Mouse (Mus musculus): ENCODE measurements around the gene Ghdc. TPM values are rescaled to one million over a fixed set of nuclear protein-coding genes. Genes with fewer than 3 reads are reported as not detected.

Ghdc gene
- total and polyA plus RNA-seq, 3 experiments, result 5.7 to 9.2 TPM; not detected in 1

- Histone ChIP-seq H3K27ac (ENCODE audit: control insufficient read depth, low read depth, low read length) (no peak overlapping the region), H3K9me3 (replicated peaks; ENCODE audit: insufficient read depth, low read length) (no peaks in the 10 kb centered on the region), H3K4me3 (ENCODE audit: control insufficient read depth in 1 of 2, insufficient read depth in 1 of 2, low read depth in 2 of 2, low read length in 2 of 2) (no peak overlapping the region), H3K79me2 (ENCODE audit: control insufficient read depth, insufficient read depth, low read length, poor library complexity) (no peaks in the 10 kb centered on the region), H3K27me3 (ENCODE audit: control insufficient read depth in 1 of 2, insufficient read depth in 2 of 2, low read length in 2 of 2) (no peaks in the 10 kb centered on the region), H3K36me3 (ENCODE audit: control insufficient read depth in 1 of 2, insufficient read depth in 2 of 2, low read length in 2 of 2) (peaks cover 2 to 7% of the 10 kb centered on the region in 2 experiments; a peak in 2 of 4 replicates), H3K9ac (ENCODE audit: control insufficient read depth, low read depth, low read length, poor library complexity, severe bottlenecking) (no peak overlapping the region), H3K4me1 (ENCODE audit: control insufficient read depth in 1 of 2, insufficient read depth in 2 of 2, low read length in 2 of 2) (no peaks in the 10 kb centered on the region; a peak in 1 of 4 replicates)
- TF ChIP-seq UBTF (IDR thresholded peaks at IDR 0.05; ENCODE audit: borderline replicate concordance, insufficient read depth, low read depth, low read length) (no peak), EP300 (IDR thresholded peaks at IDR 0.05; ENCODE audit: low read depth in 1 of 2, low read length in 2 of 2) (no peak), GATA1 (IDR thresholded peaks at IDR 0.05; ENCODE audit: low read depth, low read length) (no peak), ZC3H11A (IDR thresholded peaks at IDR 0.05; ENCODE audit: low read depth, low read length) (no peak), MYB (IDR thresholded peaks at IDR 0.05; ENCODE audit: low read depth, low read length) (no peak), TCF12 (IDR thresholded peaks at IDR 0.05; ENCODE audit: low read depth, low read length) (no peak), ZNF384 (IDR thresholded peaks at IDR 0.05; ENCODE audit: low read depth, low read length) (no peak), NRF1 (IDR thresholded peaks at IDR 0.05; ENCODE audit: insufficient read depth, low read depth, low read length, poor library complexity, severe bottlenecking) (no peak), MAZ (IDR thresholded peaks at IDR 0.05; ENCODE audit: low read depth, low read length) (no peak), MYC (IDR thresholded peaks at IDR 0.05; ENCODE audit: low read depth, low read length) (no peak), RAD21 (IDR thresholded peaks at IDR 0.05; ENCODE audit: low read depth, low read length) (no peak), MAX (IDR thresholded peaks at IDR 0.05; ENCODE audit: low read length) (no peak), MEF2A (IDR thresholded peaks at IDR 0.05; ENCODE audit: extremely low read depth, insufficient replicate concordance, low read depth, low read length, poor library complexity, severe bottlenecking) (no peak), POLR2A (IDR thresholded peaks at IDR 0.05; ENCODE audit: control insufficient read depth in 1 of 2, insufficient read depth in 1 of 2, low read depth in 1 of 2, low read length in 2 of 2, poor library complexity in 1 of 2) (no peak), BHLHE40 (IDR thresholded peaks at IDR 0.05; ENCODE audit: borderline replicate concordance, low read depth, low read length) (no peak), ELF1 (IDR thresholded peaks at IDR 0.05; ENCODE audit: low read depth, low read length) (no peak)
- no peak for DNase-seq (ENCODE audit: low read depth, low spot score)
These were observed 11.8 kb upstream of the Ghdc start for GRCm38 (mm10) chr11:100782568-100782967.

- H3K79me2 ChIP-seq (ENCODE audit: control insufficient read depth, insufficient read depth, low read length, poor library complexity), result no peaks in the 10 kb centered on the region
- H3K4me3 ChIP-seq (ENCODE audit: control insufficient read depth in 1 of 2, insufficient read depth in 1 of 2, low read depth in 2 of 2, low read length in 2 of 2), result no peak overlapping the region
- no peaks in the 10 kb centered on the region for H3K9me3 ChIP-seq (replicated peaks; ENCODE audit: insufficient read depth, low read length)
- H3K27me3 ChIP-seq (ENCODE audit: control insufficient read depth in 1 of 2, insufficient read depth in 2 of 2, low read length in 2 of 2), result no peaks in the 10 kb centered on the region
- TF ChIP-seq ZKSCAN1 (IDR thresholded peaks at IDR 0.05; ENCODE audit: low read depth, low read length) (no peak), TAL1 (IDR thresholded peaks at IDR 0.05; ENCODE audit: low read length) (no peak), NRF1 (IDR thresholded peaks at IDR 0.05; ENCODE audit: insufficient read depth, low read depth, low read length, poor library complexity, severe bottlenecking) (no peak), ETS1 (IDR thresholded peaks at IDR 0.05; ENCODE audit: low read depth, low read length) (no peak), E2F4 (IDR thresholded peaks at IDR 0.05; ENCODE audit: borderline replicate concordance, low read depth, low read length) (no peak), POLR2AphosphoS2 (IDR thresholded peaks at IDR 0.05; ENCODE audit: low read length) (no peak), ZMIZ1 (IDR thresholded peaks at IDR 0.05; ENCODE audit: low read depth, low read length) (no peak), KAT2A (conservative IDR thresholded peaks at IDR 0.05; ENCODE audit: low read depth, low read length) (no peak), ELF1 (IDR thresholded peaks at IDR 0.05; ENCODE audit: low read depth, low read length) (no peak), POLR2A (IDR thresholded peaks at IDR 0.05; ENCODE audit: control insufficient read depth in 1 of 2, insufficient read depth in 1 of 2, low read depth in 1 of 2, low read length in 2 of 2, poor library complexity in 1 of 2) (no peak), USF1 (IDR thresholded peaks at IDR 0.05; ENCODE audit: low read depth, low read length) (no peak), MAX (IDR thresholded peaks at IDR 0.05; ENCODE audit: low read length) (no peak), BHLHE40 (IDR thresholded peaks at IDR 0.05; ENCODE audit: borderline replicate concordance, low read depth, low read length) (no peak), GATA1 (IDR thresholded peaks at IDR 0.05; ENCODE audit: low read depth, low read length) (no peak), POLR2AphosphoS5 (IDR thresholded peaks at IDR 0.05; ENCODE audit: borderline replicate concordance, low read depth, low read length) (no peak), MXI1 (IDR thresholded peaks at IDR 0.05; ENCODE audit: low read depth, low read length) (no peak), MAFK (IDR thresholded peaks at IDR 0.05; ENCODE audit: borderline replicate concordance, low read depth, low read length) (no peak), UBTF (IDR thresholded peaks at IDR 0.05; ENCODE audit: borderline replicate concordance, insufficient read depth, low read depth, low read length) (no peak), RAD21 (IDR thresholded peaks at IDR 0.05; ENCODE audit: low read depth, low read length) (no peak), EP300 (IDR thresholded peaks at IDR 0.05; ENCODE audit: low read depth in 1 of 2, low read length in 2 of 2) (no peak)
- DNase-seq (ENCODE audit: low read depth, low spot score), result no peak
- no peaks in the 10 kb centered on the region; a peak in 1 of 4 replicates for H3K4me1 ChIP-seq (ENCODE audit: control insufficient read depth in 1 of 2, insufficient read depth in 2 of 2, low read length in 2 of 2)
- H3K27ac ChIP-seq (ENCODE audit: control insufficient read depth, low read depth, low read length), result no peak overlapping the region
- H3K36me3 ChIP-seq (ENCODE audit: control insufficient read depth in 1 of 2, insufficient read depth in 2 of 2, low read length in 2 of 2), result peaks cover 2 to 7% of the 10 kb centered on the region in 2 experiments; a peak in 2 of 4 replicates
- H3K9ac ChIP-seq (ENCODE audit: control insufficient read depth, low read depth, low read length, poor library complexity, severe bottlenecking), result no peak overlapping the region
These were observed 11.2 kb upstream of the Ghdc start for GRCm38 (mm10) chr11:100781763-100782475.

Measured in MEL (cell line).